Mouse (Mus musculus) lung, embryonic 14.5 days (tissue): Measurements from ENCODE around the gene Parp16. TPM values are rescaled to one million over a fixed set of nuclear protein-coding genes. Genes with fewer than 3 reads are reported as not detected.

Source experiments
- ATAC-seq: fragments of 200-750 bp; cut with Nextera tagmentation; 2 replicates; pipeline ENCODE4 v1.8.0; 2017; ENCODE audit warnings: mild to moderate bottlenecking, moderate TSS enrichment, moderate library complexity; ENCODE audit not compliant: insufficient read depth
- DNase-seq: peaks from one replicate; pipeline ENCODE4 v3.0.0-alpha.2; 2015
- H3K27ac ChIP-seq: fragments of 300-500 bp; sonication (generic); 2 replicates; pipeline ENCODE4 v1.5.1; 2014; ENCODE audit warnings: low read depth, mild to moderate bottlenecking, moderate library complexity
- H3K27me3 ChIP-seq: fragments of 300-500 bp; sonication (generic); 2 replicates; pipeline ENCODE4 v1.6.1; 2014; ENCODE audit warnings: low read length, control low read depth; ENCODE audit not compliant: insufficient read depth
- H3K36me3 ChIP-seq: fragments of 300-500 bp; sonication (generic); 2 replicates; pipeline ENCODE4 v1.6.1; 2014; ENCODE audit warnings: control low read depth; ENCODE audit not compliant: insufficient read depth
- H3K4me1 ChIP-seq: fragments of 300-500 bp; sonication (generic); 2 replicates; pipeline ENCODE4 v1.6.1; 2014; ENCODE audit warnings: antibody characterized with exemption, control low read depth; ENCODE audit not compliant: insufficient read depth
- H3K4me2 ChIP-seq: fragments of 300-500 bp; sonication (generic); 2 replicates; pipeline ENCODE4 v1.6.1; 2014; ENCODE audit warnings: mild to moderate bottlenecking
- H3K4me3 ChIP-seq: fragments of 300-500 bp; sonication (generic); 2 replicates; pipeline ENCODE4 v1.5.1; 2014; ENCODE audit warnings: low read depth, low read length
- H3K9ac ChIP-seq: fragments of 300-500 bp; sonication (generic); 2 replicates; pipeline ENCODE4 v1.6.1; 2014
- H3K9me3 ChIP-seq: fragments of 300-500 bp; sonication (generic); 2 replicates; pipeline ENCODE4 v1.6.1; 2016; ENCODE audit warnings: low read depth, low read length, control low read depth
- CTCF ChIP-seq: IDR thresholded peaks from 2 replicates; pipeline ENCODE4 v1.5.1; 2016; ENCODE audit warnings: antibody characterized with exemption, low read depth
- WGBS: fragments of 180-500 bp; shearing (Covaris S2); extraction: QIAGEN DNeasy Blood & Tissue Kit; methylation state at CpG from one replicate; pipeline ENCODE4 v1.1.7; 2014; 5-methylcytosine and 5-hydroxymethylcytosine counted together
- polyA plus RNA-seq: library from polyadenylated mRNA; unstranded; fragments of >200 nt; fragmentation: Nextera tagmentation; extraction: Ambion mirVana; gene quantifications from 2 replicates; pipeline ENCODE4 v1.2.1, GENCODE M21; 2014

Parp16 gene
- polyA plus RNA-seq, 1 experiment from 2014 or later, result 5.3 TPM

GRCm38 (mm10) chr9:65235601-65236000 is 40.4 kb downstream of the Parp16 start:
- no peaks in the 10 kb centered on the region for H3K27me3 ChIP-seq
- H3K4me1 ChIP-seq, result peaks cover 2% of the 10 kb centered on the region; the same call in 1 of the 2 replicates
- TF ChIP-seq CTCF, result no peak
- 32% methylated on average over 1 of the region's 1 CpGs for WGBS
- H3K4me3 ChIP-seq, result no peak overlapping the region
- no peak overlapping the region for H3K4me2 ChIP-seq
- 0 out of 2 replicates have a peak, but pooled peaks cover 4% of the 10 kb centered on the region for H3K36me3 ChIP-seq
- ATAC-seq, result no peak
- no peak for DNase-seq
- no peak overlapping the region for H3K27ac ChIP-seq
- no peaks in the 10 kb centered on the region for H3K9me3 ChIP-seq
- no peak overlapping the region; the same call in 1 of the 2 replicates for H3K9ac ChIP-seq

- Histone ChIP-seq H3K27ac (peak overlapping the region; percentile 4; the same call in 1 of the 2 replicates), H3K9me3 (no peaks in the 10 kb centered on the region), H3K4me1 (peaks cover 2% of the 10 kb centered on the region; the same call in 1 of the 2 replicates), H3K9ac (no peak overlapping the region), H3K4me2 (peak overlapping the region; percentile 33; the same call in 1 of the 2 replicates), H3K27me3 (no peaks in the 10 kb centered on the region), H3K36me3 (0 out of 2 replicates have a peak, but pooled peaks cover 4% of the 10 kb centered on the region), H3K4me3 (no peak overlapping the region)
- 36% methylated on average over 11 of the region's 11 CpGs for WGBS
- TF ChIP-seq CTCF, result no peak
- DNase-seq (peak; percentile 64), ATAC-seq (peak; percentile 31; the same call in 1 of the 2 replicates)
These were observed 42.5 kb downstream of the Parp16 start for GRCm38 (mm10) chr9:65237616-65238015.

GRCm38 (mm10) chr9:65238191-65238760 is 43.1 kb downstream of the Parp16 start:
- ATAC-seq, result peak; percentile 80
- H3K9ac ChIP-seq, result no peak overlapping the region
- 0 out of 2 replicates have a peak, but pooled peaks cover 4% of the 10 kb centered on the region for H3K36me3 ChIP-seq
- peaks cover 2% of the 10 kb centered on the region; the same call in 1 of the 2 replicates for H3K4me1 ChIP-seq
- H3K4me2 ChIP-seq, result peak overlapping the region; percentile 33; the same call in 1 of the 2 replicates
- TF ChIP-seq CTCF, result no peak
- H3K4me3 ChIP-seq, result no peak overlapping the region
- peak overlapping the region; percentile 21; the same call in 1 of the 2 replicates for H3K27ac ChIP-seq
- DNase-seq, result peak; percentile 89
- no peaks in the 10 kb centered on the region for H3K27me3 ChIP-seq
- 26% methylated on average over 13 of the region's 13 CpGs for WGBS
- H3K9me3 ChIP-seq, result no peaks in the 10 kb centered on the region

DNA sequence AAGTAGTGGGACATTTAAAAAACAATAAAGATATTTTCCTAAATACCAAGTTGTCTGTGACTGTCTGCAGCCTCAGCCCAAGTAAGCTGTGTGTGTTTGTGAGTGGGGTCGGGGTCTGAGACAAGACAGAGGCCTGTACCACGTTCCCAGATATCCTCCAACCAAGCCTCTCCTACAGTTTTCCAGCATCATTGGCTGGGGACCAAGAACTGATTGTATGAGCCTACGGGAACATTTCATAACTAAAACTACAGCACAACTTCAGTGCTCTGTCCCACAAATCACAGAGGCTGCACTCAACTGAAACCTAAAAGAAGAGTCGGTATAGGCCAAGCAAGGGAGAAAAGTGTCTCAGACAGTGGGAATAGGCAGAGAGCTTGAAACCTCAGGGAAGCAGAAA is 44.0 kb downstream of the Parp16 start:
- no peak overlapping the region for H3K4me2 ChIP-seq
- no peak for ATAC-seq
- H3K4me1 ChIP-seq, result peaks cover 2% of the 10 kb centered on the region; the same call in 1 of the 2 replicates
- TF ChIP-seq CTCF, result no peak
- H3K27ac ChIP-seq, result no peak overlapping the region
- no peaks in the 10 kb centered on the region for H3K9me3 ChIP-seq
- no peak overlapping the region for H3K4me3 ChIP-seq
- no peaks in the 10 kb centered on the region for H3K36me3 ChIP-seq
- H3K27me3 ChIP-seq, result no peaks in the 10 kb centered on the region
- DNase-seq, result peak; percentile 59
- no peak overlapping the region for H3K9ac ChIP-seq
- WGBS, result 62% methylated on average over 4 of the region's 4 CpGs

DNA sequence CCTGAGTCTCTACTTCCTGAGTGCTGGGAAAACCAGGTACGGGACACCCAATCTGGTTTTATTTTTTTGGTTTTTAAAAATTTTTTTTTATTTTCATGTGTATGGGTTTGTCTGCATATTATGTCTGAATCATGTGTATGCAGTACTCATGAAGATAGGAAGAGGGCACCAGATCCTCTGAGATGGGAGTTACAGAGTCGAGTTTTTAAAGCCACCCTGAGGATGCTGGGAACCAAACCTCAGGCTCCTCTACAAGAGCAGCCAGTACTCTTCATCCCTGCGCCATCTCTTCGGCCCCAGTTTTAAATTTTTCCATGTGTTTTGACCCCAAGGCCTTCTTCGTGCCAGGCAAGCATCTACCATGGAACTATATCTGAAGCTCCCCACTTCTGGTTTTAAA is 44.6 kb downstream of the Parp16 start:
- WGBS, result 94% methylated on average over 5 of the region's 5 CpGs
- H3K36me3 ChIP-seq, result no peaks in the 10 kb centered on the region
- no peak overlapping the region for H3K9ac ChIP-seq
- no peaks in the 10 kb centered on the region for H3K27me3 ChIP-seq
- H3K9me3 ChIP-seq, result no peaks in the 10 kb centered on the region
- ATAC-seq (no peak), DNase-seq (no peak)
- H3K27ac ChIP-seq, result no peak overlapping the region
- no peak overlapping the region for H3K4me3 ChIP-seq
- TF ChIP-seq CTCF, result no peak
- H3K4me1 ChIP-seq, result peaks cover 2% of the 10 kb centered on the region; the same call in 1 of the 2 replicates
- H3K4me2 ChIP-seq, result no peak overlapping the region

DNA sequence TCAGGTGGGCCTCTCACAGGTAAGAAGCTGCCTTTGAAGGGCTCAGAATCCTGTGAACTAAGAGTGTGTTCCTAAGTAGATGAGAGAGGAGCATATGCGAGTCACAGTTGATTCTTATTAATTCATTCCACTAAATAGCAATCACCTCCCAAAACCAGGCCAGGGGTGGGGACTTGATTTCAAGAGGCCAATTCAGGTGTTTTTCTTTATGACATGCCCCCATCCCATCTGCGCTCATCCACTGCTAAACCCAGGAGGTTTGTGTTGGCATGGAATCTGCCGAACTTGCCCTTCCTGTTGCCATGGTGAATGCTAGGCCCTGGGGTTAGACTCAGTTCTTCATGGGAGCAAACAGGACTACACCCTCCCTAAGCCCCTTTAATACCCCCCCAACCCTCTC is 45.4 kb downstream of the Parp16 start:
- no peak for TF ChIP-seq CTCF
- ATAC-seq, result no peak
- Histone ChIP-seq H3K9ac (no peak overlapping the region), H3K9me3 (no peaks in the 10 kb centered on the region), H3K27me3 (no peaks in the 10 kb centered on the region), H3K36me3 (no peaks in the 10 kb centered on the region), H3K27ac (no peak overlapping the region), H3K4me3 (no peak overlapping the region), H3K4me1 (peaks cover 2% of the 10 kb centered on the region; the same call in 1 of the 2 replicates), H3K4me2 (no peak overlapping the region)
- DNase-seq, result no peak
- 82% methylated on average over 3 of the region's 3 CpGs for WGBS

DNA sequence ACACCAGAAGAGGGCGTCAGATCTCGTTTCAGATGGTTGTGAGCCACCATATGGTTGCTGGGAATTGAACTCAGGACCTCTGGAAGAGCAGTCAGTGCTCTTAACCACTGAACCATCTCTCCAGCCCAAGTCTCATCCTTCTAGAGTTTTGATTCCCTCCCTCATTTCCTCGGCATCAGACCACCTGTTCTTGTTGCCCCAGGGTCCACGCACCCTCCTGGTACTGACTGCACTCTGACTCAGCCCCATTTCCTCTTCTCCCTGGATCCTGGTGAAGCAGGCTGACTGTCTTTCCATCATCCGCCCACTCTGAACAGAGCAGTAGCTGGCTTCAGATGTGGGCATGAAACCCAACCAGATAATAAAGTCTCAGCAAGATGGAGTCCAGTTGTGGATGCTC is 46.8 kb downstream of the Parp16 start:
- no peak overlapping the region for H3K9ac ChIP-seq
- no peaks in the 10 kb centered on the region for H3K9me3 ChIP-seq
- no peaks in the 10 kb centered on the region for H3K36me3 ChIP-seq
- no peak overlapping the region for H3K4me2 ChIP-seq
- no peak overlapping the region for H3K27ac ChIP-seq
- DNase-seq (no peak), ATAC-seq (no peak)
- WGBS, result 53% methylated on average over 5 of the region's 5 CpGs
- H3K4me1 ChIP-seq, result peaks cover 2% of the 10 kb centered on the region; the same call in 1 of the 2 replicates
- H3K4me3 ChIP-seq, result no peak overlapping the region
- TF ChIP-seq CTCF, result no peak
- H3K27me3 ChIP-seq, result no peaks in the 10 kb centered on the region
